Mouse (Mus musculus) CD8-positive naive resting alpha-beta T cell, adult 57 days (primary cell): ENCODE measurements around the gene Olfr1373. TPM values are rescaled to one million over a fixed set of nuclear protein-coding genes. Genes with fewer than 3 reads are reported as not detected.

Experiments
- total RNA-seq: library from RNA; stranded (reverse); gene quantifications from one replicate; pipeline ENCODE4 v1.2.4, GENCODE M21; 2023

The Olfr1373 gene
- not detected for total RNA-seq

GRCm38 (mm10) chr11:52145428-52145827 lies at the start of gene Olfr1373:
Gene Olfr1373 (minus strand): TSS chr11:52145528.

GRCm38 (mm10) chr11:52098398-52098946 lies 46.9 kb downstream of the Olfr1373 start, which contains the start of gene Ppp2ca:
Gene Ppp2ca (plus strand): TSS chr11:52098681.

Other genes starting within 250 kb of the Olfr1373 start
- gene Cdkn2aipnl, start 177.9 kb downstream of the Olfr1373 start, total RNA-seq = 43.7 TPM
- gene Ube2b, start 144.8 kb downstream of the Olfr1373 start, total RNA-seq = 198 TPM
- 1.7 TPM for gene Cdkl3, start 141.3 kb downstream of the Olfr1373 start, total RNA-seq
- 96.9 TPM for gene Ppp2ca, start 46.8 kb downstream of the Olfr1373 start, total RNA-seq
- gene Olfr1371, start 68.5 kb upstream of the Olfr1373 start, total RNA-seq = not detected
- 194 TPM for gene Skp1a, start 86.5 kb upstream of the Olfr1373 start, total RNA-seq
- gene Tcf7, start 137.5 kb upstream of the Olfr1373 start, total RNA-seq = 1,216 TPM
- gene Vdac1, start 215.3 kb upstream of the Olfr1373 start, total RNA-seq = 57.6 TPM